Mouse (Mus musculus): ENCODE measurements around the gene Ubb. TPM values are rescaled to one million over a fixed set of nuclear protein-coding genes. Genes with fewer than 3 reads are reported as not detected.

Gene Ubb
- polyA plus RNA-seq, 1 experiment from 2014 or later, result 3,248 TPM

DNA sequence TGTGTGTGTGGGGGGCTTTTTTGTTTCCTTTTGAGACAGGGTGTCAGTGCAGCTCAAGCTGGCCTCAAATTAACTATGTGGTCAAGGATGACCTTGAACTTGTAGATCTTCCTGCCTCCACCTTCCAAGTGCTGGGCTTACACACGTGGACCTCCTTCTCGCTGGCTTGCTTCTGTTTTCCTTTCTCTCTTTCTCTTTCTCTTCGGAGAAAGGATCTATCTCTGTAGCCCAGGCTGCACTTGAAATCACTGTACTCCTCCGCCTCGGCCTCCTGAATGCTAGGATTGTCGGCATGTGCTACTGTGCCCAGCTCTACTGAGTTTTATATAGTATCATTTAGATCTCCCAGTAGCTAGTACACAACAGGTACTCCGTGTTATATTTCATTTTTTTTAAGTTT is 13.4 kb upstream of the Ubb start:
- Histone ChIP-seq H3K4me2 (peak overlapping the region; percentile 98; the same call in 1 of the 2 replicates), H3K9ac (no peak overlapping the region), H3K4me3 (replicated peaks) (no peak overlapping the region), H3K27ac (no peak overlapping the region), H3K4me1 (peaks cover 16% of the 10 kb centered on the region; the same call in 1 of the 2 replicates), H3K36me3 (no peaks in the 10 kb centered on the region), H3K9me3 (replicated peaks) (no peaks in the 10 kb centered on the region), H3K27me3 (peaks cover 11% of the 10 kb centered on the region)
- WGBS, result 27% methylated on average over 7 of the region's 7 CpGs
- no peak for ATAC-seq (replicated peaks; ENCODE audit: low FRiP score)

DNA sequence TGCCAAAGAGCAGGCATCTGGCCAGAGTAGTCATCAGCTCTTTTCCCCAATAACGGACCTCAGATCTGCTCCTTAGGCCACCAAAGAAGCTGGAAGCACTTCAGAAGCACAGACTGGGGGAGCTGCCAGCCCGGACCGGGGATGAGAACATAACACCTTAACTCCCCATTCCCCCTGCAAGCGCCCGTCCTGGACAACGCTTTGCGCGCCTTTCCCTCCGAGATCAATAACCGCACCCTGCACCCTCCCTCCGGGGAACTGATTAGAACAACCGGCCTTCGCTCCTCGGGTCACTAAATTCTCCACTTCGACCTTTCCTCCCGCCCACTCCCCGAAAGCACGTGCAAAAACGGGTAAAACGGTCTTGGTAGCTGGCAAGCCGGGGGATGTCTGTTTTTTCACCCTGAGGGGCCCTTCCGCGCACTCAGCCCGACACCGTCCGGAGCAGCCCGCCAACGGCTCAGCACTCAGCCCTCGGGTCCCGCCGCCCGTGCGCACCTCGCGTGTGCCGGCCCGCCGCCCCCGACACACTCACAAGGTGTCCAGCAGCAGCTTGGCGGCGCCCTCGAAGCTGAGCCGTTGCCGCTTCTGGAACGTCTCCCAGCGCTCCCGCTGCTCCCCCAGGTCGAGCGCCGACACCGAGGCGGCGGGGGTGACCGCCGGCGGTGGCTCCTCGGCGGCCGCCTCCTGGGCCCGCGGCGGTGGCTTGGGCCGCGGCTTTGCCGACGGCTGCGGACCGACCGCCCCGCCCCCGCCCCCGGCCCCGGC is 12.5 kb upstream of the Ubb start:
- under 1% methylated on average over 64 of the region's 73 CpGs for WGBS
- H3K4me2 ChIP-seq, result peak overlapping the region; percentile 98

DNA sequence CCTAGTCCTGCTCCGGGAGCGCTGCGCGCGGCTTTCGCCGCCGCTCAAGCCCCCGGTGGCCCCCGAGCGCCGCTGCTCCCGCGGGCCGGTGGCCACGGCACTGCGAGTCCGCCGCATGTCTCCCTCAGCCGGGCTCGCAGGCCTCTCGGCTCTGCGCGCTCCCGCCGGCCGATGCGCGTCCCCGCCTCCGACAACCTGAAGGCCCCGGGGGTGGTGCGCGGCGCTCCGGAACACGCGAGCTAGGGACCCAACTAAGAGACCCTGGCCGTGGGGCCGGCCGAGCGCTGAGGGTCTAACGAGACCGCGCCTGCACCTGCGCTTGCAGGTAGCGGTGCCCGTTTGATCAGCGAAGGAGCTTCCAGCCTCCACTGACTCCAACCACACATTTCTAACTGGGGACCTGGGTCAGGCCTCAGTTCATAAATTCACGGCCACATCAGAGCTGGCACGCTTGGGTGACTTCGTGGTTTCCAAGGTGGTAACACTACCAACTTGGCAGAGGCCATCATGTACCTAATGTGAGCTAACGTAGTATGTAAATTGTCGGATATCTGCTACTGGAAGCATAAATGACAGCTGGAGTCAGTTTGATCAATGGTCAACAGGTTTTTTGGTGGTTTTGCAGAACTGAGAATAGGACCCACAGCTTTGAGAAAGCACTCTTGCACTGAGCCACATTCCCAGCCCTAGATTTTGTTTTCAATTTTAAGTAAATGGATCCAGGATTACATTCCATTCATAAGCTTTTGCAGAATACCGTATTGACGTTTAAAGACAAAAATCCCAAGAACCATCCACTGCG is 11.7 kb upstream of the Ubb start, which contains the start of gene Cenpv:
TSS of gene Cenpv (minus strand) at position 173 of the 802 bp plus-strand sequence.
- H3K27ac ChIP-seq, result peak within 1 kb of the TSS; percentile 57
- H3K4me3 ChIP-seq (replicated peaks), result peak within 1 kb of the TSS; percentile 78
- H3K27me3 ChIP-seq, result peaks cover 11% of the 10 kb centered on the region
- H3K4me2 ChIP-seq, result peak within 1 kb of the TSS; percentile 98
- H3K4me1 ChIP-seq, result peaks cover 16% of the 10 kb centered on the region; the same call in 1 of the 2 replicates
- H3K9ac ChIP-seq, result peak within 1 kb of the TSS; percentile 82
- no peaks in the 10 kb centered on the region for H3K36me3 ChIP-seq
- H3K9me3 ChIP-seq (replicated peaks), result no peaks in the 10 kb centered on the region
- peak; percentile 84 for ATAC-seq (replicated peaks; ENCODE audit: low FRiP score)
- 7% methylated on average over 47 of the region's 57 CpGs for WGBS

More for the DNA sequence above, 12.5 kb upstream of the Ubb start:
- Histone ChIP-seq H3K36me3 (no peaks in the 10 kb centered on the region), H3K4me3 (replicated peaks) (peak overlapping the region; percentile 78), H3K27ac (peak overlapping the region; percentile 57), H3K4me1 (peaks cover 16% of the 10 kb centered on the region; the same call in 1 of the 2 replicates), H3K9ac (peak overlapping the region; percentile 82), H3K27me3 (peaks cover 11% of the 10 kb centered on the region), H3K9me3 (replicated peaks) (no peaks in the 10 kb centered on the region)
- peak; percentile 82 for ATAC-seq (replicated peaks; ENCODE audit: low FRiP score)

DNA sequence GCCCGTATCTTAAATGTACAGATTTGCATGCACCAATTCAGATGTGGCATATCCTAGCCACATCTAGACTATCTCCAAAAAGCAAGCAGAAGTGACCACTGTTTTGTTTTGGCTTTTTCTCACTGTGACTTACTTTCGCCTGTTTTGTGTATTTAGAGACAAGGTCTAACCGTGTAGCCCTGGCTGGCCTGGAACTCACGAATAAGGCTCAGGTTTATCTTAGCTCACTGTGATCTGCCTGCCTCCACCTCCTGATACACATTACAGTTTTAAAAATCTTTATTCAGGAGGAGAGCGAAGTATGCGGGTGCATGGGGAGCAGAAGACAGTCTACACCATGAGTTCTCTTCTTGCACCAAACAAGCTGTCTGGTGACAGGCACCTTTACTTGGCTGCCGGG is 10.8 kb upstream of the Ubb start:
- Histone ChIP-seq H3K9me3 (replicated peaks) (no peaks in the 10 kb centered on the region), H3K4me2 (no peak overlapping the region), H3K9ac (no peak overlapping the region), H3K36me3 (no peaks in the 10 kb centered on the region), H3K4me3 (replicated peaks) (no peak overlapping the region), H3K27me3 (peaks cover 11% of the 10 kb centered on the region), H3K27ac (no peak overlapping the region), H3K4me1 (peaks cover 16% of the 10 kb centered on the region; the same call in 1 of the 2 replicates)
- ATAC-seq (replicated peaks; ENCODE audit: low FRiP score), result no peak
- 85% methylated on average over 7 of the region's 7 CpGs for WGBS

DNA sequence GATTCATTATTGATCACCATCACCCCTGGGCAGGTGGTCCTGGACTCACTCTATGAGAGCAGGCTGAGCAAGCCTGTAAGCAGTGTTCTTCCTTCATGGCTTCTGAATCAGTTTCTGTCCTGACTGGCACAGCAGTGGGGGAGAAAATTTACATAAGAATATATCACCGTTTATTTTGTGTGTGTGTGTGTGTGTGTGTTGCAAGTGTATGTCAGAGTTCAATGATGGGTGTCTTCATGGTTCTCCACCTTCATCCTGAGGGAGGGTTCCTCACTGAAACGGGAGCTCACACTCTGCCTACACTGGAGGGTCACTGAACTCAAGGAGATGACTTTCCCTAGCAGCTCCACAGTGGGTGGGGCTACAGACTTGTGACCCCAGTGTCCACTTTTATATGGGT is 10.0 kb upstream of the Ubb start:
- Histone ChIP-seq H3K4me2 (no peak overlapping the region), H3K9ac (no peak overlapping the region), H3K27ac (no peak overlapping the region), H3K27me3 (peaks cover 11% of the 10 kb centered on the region), H3K4me3 (replicated peaks) (no peak overlapping the region), H3K36me3 (no peaks in the 10 kb centered on the region), H3K9me3 (replicated peaks) (no peaks in the 10 kb centered on the region), H3K4me1 (peaks cover 16% of the 10 kb centered on the region; the same call in 1 of the 2 replicates)
- WGBS, result 48% methylated on average over 2 of the region's 2 CpGs
- ATAC-seq (replicated peaks; ENCODE audit: low FRiP score), result no peak

DNA sequence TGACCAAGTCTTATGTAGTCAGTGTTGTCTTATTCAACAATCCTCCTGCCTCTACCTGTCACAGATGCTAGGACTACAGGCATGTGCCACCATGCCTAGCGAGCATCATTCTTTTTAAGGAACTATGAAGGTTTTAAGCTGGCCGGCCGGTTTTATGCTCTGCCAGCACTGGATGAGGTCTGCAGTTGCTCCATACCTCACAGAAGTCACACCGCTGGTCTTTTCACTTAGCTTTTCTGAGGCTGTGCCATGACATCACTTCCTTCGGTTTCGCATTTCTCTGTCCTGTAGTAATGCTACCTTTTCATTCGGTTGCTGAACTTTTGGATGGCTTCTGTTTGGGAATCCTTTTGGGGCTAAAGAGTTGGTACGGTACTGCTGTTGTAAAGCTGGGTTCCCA is 9.4 kb upstream of the Ubb start:
- H3K36me3 ChIP-seq, result no peaks in the 10 kb centered on the region
- no peaks in the 10 kb centered on the region for H3K9me3 ChIP-seq (replicated peaks)
- H3K9ac ChIP-seq, result no peak overlapping the region
- WGBS, result 73% methylated on average over 8 of the region's 8 CpGs
- no peak overlapping the region for H3K4me3 ChIP-seq (replicated peaks)
- peaks cover 16% of the 10 kb centered on the region; the same call in 1 of the 2 replicates for H3K4me1 ChIP-seq
- H3K4me2 ChIP-seq, result no peak overlapping the region
- peaks cover 11% of the 10 kb centered on the region for H3K27me3 ChIP-seq
- H3K27ac ChIP-seq, result no peak overlapping the region
- ATAC-seq (replicated peaks; ENCODE audit: low FRiP score), result no peak

DNA sequence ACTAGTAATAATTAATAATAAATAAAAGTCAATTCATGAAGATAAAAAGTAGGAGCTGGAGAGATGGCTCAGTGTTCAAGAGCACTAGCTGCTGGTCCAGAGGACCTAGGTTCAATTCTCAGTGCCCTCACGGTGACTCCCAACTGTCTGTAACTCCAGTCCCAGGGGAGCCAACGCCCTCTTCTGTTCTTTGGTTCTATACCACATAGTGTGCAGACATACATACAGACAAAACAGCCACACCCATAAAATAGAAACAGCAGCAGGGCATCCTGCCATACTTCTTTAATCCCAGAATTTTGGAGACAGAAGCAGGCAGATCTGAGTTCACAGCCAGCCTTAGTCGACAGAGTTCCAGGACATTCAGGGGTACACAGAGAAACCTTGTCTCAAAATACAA is 7.0 kb upstream of the Ubb start:
- no peaks in the 10 kb centered on the region for H3K36me3 ChIP-seq
- no peak for ATAC-seq (replicated peaks; ENCODE audit: low FRiP score)

DNA sequence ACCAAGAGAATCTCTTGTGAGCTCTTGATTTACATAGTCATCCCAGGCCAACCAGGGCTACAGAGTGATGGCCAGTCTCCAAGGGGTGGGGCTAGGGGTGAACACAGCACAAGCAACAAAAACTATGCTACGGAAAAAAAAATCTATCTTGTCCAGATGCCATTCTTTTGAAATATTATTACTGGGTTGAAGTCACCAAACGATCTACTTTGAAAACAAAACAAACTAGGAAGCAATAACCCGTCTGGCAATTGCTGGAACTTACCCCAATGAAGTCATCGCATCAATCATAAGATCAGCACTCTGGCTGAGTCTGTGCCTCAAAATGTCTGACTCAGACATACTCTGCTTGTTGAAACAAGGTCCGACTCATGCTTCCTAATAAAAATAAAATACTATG is 1.2 kb upstream of the Ubb start:
- no peak for ATAC-seq (replicated peaks; ENCODE audit: low FRiP score)
- H3K27ac ChIP-seq, result peak overlapping the region; percentile 97
- H3K27me3 ChIP-seq, result no peaks in the 10 kb centered on the region
- peak overlapping the region; percentile 90; the same call in 1 of the 2 replicates for H3K9ac ChIP-seq
- peak overlapping the region; percentile 89 for H3K4me2 ChIP-seq
- WGBS, result 10% methylated on average over 5 of the region's 5 CpGs
- no peaks in the 10 kb centered on the region for H3K9me3 ChIP-seq (replicated peaks)
- peaks cover 27% of the 10 kb centered on the region for H3K4me1 ChIP-seq
- peaks cover 18% of the 10 kb centered on the region for H3K36me3 ChIP-seq
- peak overlapping the region; percentile 72 for H3K4me3 ChIP-seq (replicated peaks)

More for the DNA sequence above, 7.0 kb upstream of the Ubb start:
- Histone ChIP-seq H3K4me1 (peaks cover 9% of the 10 kb centered on the region; the same call in 1 of the 2 replicates), H3K9ac (no peak overlapping the region), H3K9me3 (replicated peaks) (no peaks in the 10 kb centered on the region), H3K4me2 (no peak overlapping the region), H3K27me3 (peaks cover 11% of the 10 kb centered on the region), H3K4me3 (replicated peaks) (no peak overlapping the region), H3K27ac (no peak overlapping the region)
- WGBS, result 89% methylated on average over 3 of the region's 3 CpGs

DNA sequence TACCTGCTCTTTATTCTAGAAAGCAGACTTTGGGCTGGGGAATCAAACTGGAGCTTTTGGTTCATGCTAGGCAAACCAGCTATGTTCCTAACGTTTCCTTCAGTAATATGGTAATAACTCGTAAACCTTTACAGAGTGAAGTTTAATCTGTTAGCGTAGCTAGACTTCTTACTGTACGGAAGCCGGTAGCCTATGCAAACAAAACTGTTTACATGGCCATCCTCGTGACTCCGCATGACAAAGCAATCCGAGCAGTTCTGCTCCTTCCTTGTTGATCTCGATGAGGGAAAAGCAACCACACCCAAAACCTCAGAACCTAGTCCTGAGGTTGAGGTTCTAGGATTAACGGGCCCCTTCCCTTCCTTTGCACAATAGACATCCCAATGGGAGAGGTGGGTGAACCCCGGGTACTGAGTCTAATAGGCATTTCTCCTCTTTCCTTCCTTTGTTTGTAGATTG is 715 bp upstream of the Ubb start:
- Histone ChIP-seq H3K27me3 (no peaks in the 10 kb centered on the region), H3K4me2 (peak overlapping the region; percentile 89), H3K9ac (peak overlapping the region; percentile 90), H3K4me1 (peaks cover 32% of the 10 kb centered on the region), H3K36me3 (peaks cover 23% of the 10 kb centered on the region), H3K9me3 (replicated peaks) (no peaks in the 10 kb centered on the region), H3K27ac (peak overlapping the region; percentile 97), H3K4me3 (replicated peaks) (peak overlapping the region; percentile 72)
- under 1% methylated on average over 11 of the region's 11 CpGs for WGBS
- peak; percentile 17; the same call in 1 of the 2 replicates for ATAC-seq (replicated peaks; ENCODE audit: low FRiP score)

DNA sequence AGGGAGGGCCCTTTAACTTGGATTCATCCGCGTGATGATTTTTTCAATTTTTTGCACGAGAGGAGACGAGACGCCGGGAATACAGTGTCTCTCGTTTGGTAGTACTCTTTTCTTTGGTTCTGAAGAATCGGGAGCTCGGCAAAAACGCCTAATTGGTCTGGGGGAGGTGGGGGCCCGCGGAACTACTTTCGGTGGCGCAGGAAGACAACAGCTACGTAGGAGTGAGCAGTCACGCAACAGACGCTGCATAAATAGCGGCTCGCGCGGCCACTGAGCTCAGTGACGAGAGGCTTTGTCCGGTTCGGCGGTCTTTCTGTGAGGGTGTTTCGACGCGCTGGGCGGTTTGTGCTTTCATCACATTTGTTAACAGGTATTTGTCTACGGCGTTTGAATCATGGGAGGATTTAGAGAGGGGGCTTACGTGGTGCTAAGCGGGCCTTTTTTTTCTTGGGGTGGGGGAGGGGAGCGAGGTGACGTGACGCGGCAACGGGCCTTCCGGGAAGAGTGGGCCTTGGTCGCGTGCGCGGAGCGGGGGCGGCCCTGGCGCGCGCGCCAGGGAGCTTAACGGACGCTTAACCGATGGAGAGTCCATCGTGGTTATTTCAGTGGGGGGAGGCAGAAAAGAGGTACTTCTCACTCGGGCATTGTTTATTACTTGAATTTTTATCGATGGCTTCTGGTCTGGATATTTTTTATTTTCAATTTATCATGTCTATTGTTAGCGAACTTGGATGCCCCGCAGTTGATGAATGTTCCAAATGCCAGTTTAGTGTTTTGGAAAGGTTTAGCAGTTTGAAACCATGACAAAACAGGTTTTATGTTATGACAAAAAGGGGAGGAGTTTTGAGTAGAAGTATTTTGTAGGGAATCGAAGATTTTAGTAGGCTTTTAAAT is 502 bp downstream of the Ubb start:
- Histone ChIP-seq H3K4me3 (replicated peaks) (peak overlapping the region; percentile 72), H3K27me3 (no peaks in the 10 kb centered on the region), H3K9ac (peak overlapping the region; percentile 79), H3K9me3 (replicated peaks) (no peaks in the 10 kb centered on the region), H3K4me2 (peak overlapping the region; percentile 89), H3K4me1 (peaks cover 35% of the 10 kb centered on the region), H3K36me3 (peaks cover 26% of the 10 kb centered on the region), H3K27ac (peak overlapping the region; percentile 97)
- ATAC-seq (replicated peaks; ENCODE audit: low FRiP score), result peak; percentile 80
- WGBS, result under 1% methylated on average over 58 of the region's 58 CpGs

DNA sequence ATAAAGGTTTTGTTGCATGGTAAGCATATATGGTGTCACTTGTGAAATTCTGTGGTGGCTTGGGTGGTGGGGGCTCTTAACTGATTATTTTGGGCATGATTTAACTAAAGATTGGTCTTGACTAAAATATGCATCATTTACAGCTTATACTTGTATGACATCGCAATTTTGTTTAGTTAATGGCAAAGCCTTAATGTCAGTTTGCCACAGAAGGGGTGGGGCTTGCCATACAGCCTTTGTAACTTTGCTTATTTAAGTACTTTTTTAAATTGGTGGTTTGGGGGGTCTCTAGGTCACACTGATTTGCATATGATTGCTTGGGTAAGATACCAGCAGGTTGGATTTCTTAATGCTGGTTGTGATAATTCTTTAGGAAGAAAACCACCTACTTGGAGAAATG is 2.2 kb downstream of the Ubb start:
- Histone ChIP-seq H3K27me3 (no peaks in the 10 kb centered on the region), H3K9me3 (replicated peaks) (no peaks in the 10 kb centered on the region), H3K9ac (peak overlapping the region; percentile 53), H3K27ac (no peak overlapping the region), H3K4me3 (replicated peaks) (peak overlapping the region; percentile 52), H3K4me1 (peaks cover 35% of the 10 kb centered on the region), H3K36me3 (peaks cover 26% of the 10 kb centered on the region), H3K4me2 (peak overlapping the region; percentile 90)
- 31% methylated on average over 1 of the region's 1 CpGs for WGBS
- ATAC-seq (replicated peaks; ENCODE audit: low FRiP score), result no peak
